ENCODE assay signal across 2 mouse cellular contexts in the genomic region with DNA sequence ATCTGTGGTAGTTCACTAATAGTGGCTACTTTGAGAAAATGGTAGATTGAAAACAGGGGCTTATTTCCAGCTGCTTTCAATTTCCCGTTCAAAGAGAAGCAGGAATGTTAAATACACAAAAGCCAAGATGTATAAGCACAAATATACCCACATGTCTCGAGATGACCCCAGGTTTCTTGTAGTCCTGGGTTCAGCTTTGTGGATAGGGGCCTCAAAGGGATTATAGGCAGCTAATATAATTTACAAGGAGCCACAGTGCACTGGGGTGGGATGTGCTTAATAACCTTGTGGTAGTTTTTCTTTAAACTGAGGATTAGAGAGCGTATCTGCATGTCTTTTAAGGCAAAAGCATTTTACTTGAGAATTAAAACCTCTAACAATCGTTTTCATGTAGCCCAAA.
TF ChIP-seq lines count a peak whose summit lies in the region.

No protein-coding gene starts in this region.

TF ChIP-seq in CH12.LX, 34 proteins besides CTCF, POLR2A, EP300 and RAD21:
- TF ChIP-seq POLR2AphosphoS2 (IDR thresholded peaks at IDR 0.05; ENCODE audit: low read depth, low read length) = no peak
- no peak for TF ChIP-seq CHD2 (IDR thresholded peaks at IDR 0.05; ENCODE audit: low read length)
- TF ChIP-seq ZMIZ1 (IDR thresholded peaks at IDR 0.05; ENCODE audit: low read depth, low read length) = no peak
- TF ChIP-seq CHD1 (IDR thresholded peaks at IDR 0.05; ENCODE audit: low read depth, low read length) = no peak
- TF ChIP-seq ZKSCAN1 (IDR thresholded peaks at IDR 0.05; ENCODE audit: borderline replicate concordance, low read depth, low read length) = no peak
- TF ChIP-seq ZNF384 (IDR thresholded peaks at IDR 0.05; ENCODE audit: low read depth, low read length) = no peak
- no peak for TF ChIP-seq JUN (IDR thresholded peaks at IDR 0.05; ENCODE audit: insufficient read depth, low read depth, low read length)
- TF ChIP-seq NRF1 (IDR thresholded peaks at IDR 0.05; ENCODE audit: low read depth, low read length) = no peak
- TF ChIP-seq ZC3H11A (IDR thresholded peaks at IDR 0.05; ENCODE audit: low read depth, low read length) = no peak
- TF ChIP-seq ELF1 (IDR thresholded peaks at IDR 0.05; ENCODE audit: low read depth, low read length) = no peak
- no peak for TF ChIP-seq MEF2A (IDR thresholded peaks at IDR 0.05; ENCODE audit: borderline replicate concordance, low read depth, low read length)
- TF ChIP-seq RCOR1 (conservative IDR thresholded peaks at IDR 0.05; ENCODE audit: low read depth, low read length) = no peak
- no peak for TF ChIP-seq MAX (IDR thresholded peaks at IDR 0.05; ENCODE audit: low read length)
- no peak for TF ChIP-seq E2F4 (IDR thresholded peaks at IDR 0.05; ENCODE audit: insufficient replicate concordance, low read depth, low read length)

TF ChIP-seq in MEL, 35 proteins besides CTCF, POLR2A, EP300 and RAD21:
- no peak for TF ChIP-seq UBTF (IDR thresholded peaks at IDR 0.05; ENCODE audit: borderline replicate concordance, insufficient read depth, low read depth, low read length)
- TF ChIP-seq TCF12 (IDR thresholded peaks at IDR 0.05; ENCODE audit: low read depth, low read length) = no peak
- no peak for TF ChIP-seq TBP (IDR thresholded peaks at IDR 0.05; ENCODE audit: low read depth, low read length)
- no peak for TF ChIP-seq ETS1 (IDR thresholded peaks at IDR 0.05; ENCODE audit: low read depth, low read length)
- no peak for TF ChIP-seq RCOR1 (IDR thresholded peaks at IDR 0.05; ENCODE audit: low read depth, low read length)
- TF ChIP-seq TAL1 (IDR thresholded peaks at IDR 0.05; ENCODE audit: low read length) = no peak
- TF ChIP-seq GABPA (IDR thresholded peaks at IDR 0.05; ENCODE audit: low read depth, low read length) = no peak
- no peak for TF ChIP-seq POLR2AphosphoS2 (IDR thresholded peaks at IDR 0.05; ENCODE audit: low read length)
- no peak for TF ChIP-seq ZMIZ1 (IDR thresholded peaks at IDR 0.05; ENCODE audit: low read depth, low read length)
- no peak for TF ChIP-seq HCFC1 (IDR thresholded peaks at IDR 0.05; ENCODE audit: low read depth, low read length)
- no peak for TF ChIP-seq CHD1 (IDR thresholded peaks at IDR 0.05; ENCODE audit: low read depth, low read length)
- no peak for TF ChIP-seq SIN3A (IDR thresholded peaks at IDR 0.05; ENCODE audit: low read length)
- TF ChIP-seq MAFK (IDR thresholded peaks at IDR 0.05; ENCODE audit: borderline replicate concordance, low read depth, low read length) = no peak
- TF ChIP-seq USF2 (IDR thresholded peaks at IDR 0.05; ENCODE audit: borderline replicate concordance in 1 of 2, insufficient read depth in 1 of 2, low read depth in 1 of 2, low read length in 2 of 2) = no peak
- TF ChIP-seq MAZ (IDR thresholded peaks at IDR 0.05; ENCODE audit: low read depth, low read length) = no peak
- no peak for TF ChIP-seq ZKSCAN1 (IDR thresholded peaks at IDR 0.05; ENCODE audit: low read depth, low read length)
